Mouse (Mus musculus) kidney, embryonic 16.5 days (tissue): ENCODE results near the gene Mrps34. TPM values are rescaled to one million over a fixed set of nuclear protein-coding genes. Genes with fewer than 3 reads are reported as not detected.
"Not testable (repeated sequence)": the region's sequence is repeated elsewhere in the genome, so short reads cannot be mapped to it uniquely, and the experiment has no call there.

ENCODE experiments used
- ATAC-seq: fragments of 200-750 bp; cut with Nextera tagmentation; 2 replicates; pipeline ENCODE4 v1.8.0; 2017; ENCODE audit warnings: moderate TSS enrichment; ENCODE audit not compliant: low FRiP score, low TSS enrichment
- H3K27ac ChIP-seq: fragments of 300-500 bp; sonication (generic); 2 replicates; pipeline ENCODE4 v1.5.1; 2014; ENCODE audit warnings: low read length
- H3K27me3 ChIP-seq: fragments of 300-500 bp; sonication (generic); 2 replicates; pipeline ENCODE4 v1.6.1; 2014; ENCODE audit warnings: low read length, control low read depth, mixed read lengths; ENCODE audit not compliant: insufficient read depth
- H3K36me3 ChIP-seq: fragments of 300-500 bp; sonication (generic); 2 replicates; pipeline ENCODE4 v1.6.1; 2014; ENCODE audit warnings: low read length, control low read depth, mixed read lengths; ENCODE audit not compliant: insufficient read depth
- H3K4me1 ChIP-seq: fragments of 300-500 bp; sonication (generic); 2 replicates; pipeline ENCODE4 v1.6.1; 2014; ENCODE audit warnings: low read length, control low read depth, mixed read lengths; ENCODE audit not compliant: insufficient read depth
- H3K4me2 ChIP-seq: fragments of 300-500 bp; sonication (generic); replicated peaks from 2 replicates; pipeline ENCODE4 v1.6.1; 2014; ENCODE audit warnings: low read depth, low read length
- H3K4me3 ChIP-seq: fragments of 300-500 bp; sonication (generic); 2 replicates; pipeline ENCODE4 v1.5.1; 2014; ENCODE audit warnings: mild to moderate bottlenecking, low read length
- H3K9ac ChIP-seq: fragments of 300-500 bp; sonication (generic); replicated peaks from 2 replicates; pipeline ENCODE4 v1.6.1; 2014; ENCODE audit warnings: low read length
- H3K9me3 ChIP-seq: fragments of 300-500 bp; sonication (generic); 2 replicates; pipeline ENCODE4 v1.6.1; 2016; ENCODE audit warnings: low read length, control low read depth
- WGBS: fragments of 180-500 bp; shearing (Covaris S2); extraction: QIAGEN DNeasy Blood & Tissue Kit; methylation state at CpG from one replicate; pipeline ENCODE4 v1.1.7; 2014; 5-methylcytosine and 5-hydroxymethylcytosine counted together
- polyA plus RNA-seq: library from polyadenylated mRNA; unstranded; fragments of >200 nt; fragmentation: Nextera tagmentation; extraction: Ambion mirVana; gene quantifications from 2 replicates; pipeline ENCODE4 v1.2.1, GENCODE M21; 2015

Mrps34 gene
- polyA plus RNA-seq, 1 experiment from 2014 or later = 102 TPM

- H3K36me3 ChIP-seq = peaks cover 26% of the 10 kb centered on the region
- H3K27me3 ChIP-seq, H3K4me1 ChIP-seq, H3K4me3 ChIP-seq, H3K9ac ChIP-seq, H3K27ac ChIP-seq, H3K4me2 ChIP-seq, H3K9me3 ChIP-seq: not testable (repeated sequence)
- peak; percentile 71; the same call in 1 of the 2 replicates for ATAC-seq
- 16% methylated on average over 2 of the region's 2 CpGs for WGBS
These were observed 47.5 kb downstream of the Mrps34 start for GRCm38 (mm10) chr17:24942453-24942852.

- Histone ChIP-seq H3K36me3 (peaks cover 31% of the 10 kb centered on the region), H3K27me3 (no peaks in the 10 kb centered on the region), H3K4me1 (no peaks in the 10 kb centered on the region), H3K9me3 (no peaks in the 10 kb centered on the region), H3K9ac (no peak overlapping the region), H3K4me2 (no peak overlapping the region), H3K27ac (no peak overlapping the region), H3K4me3 (no peak overlapping the region)
- WGBS = 88% methylated on average over 7 of the region's 7 CpGs
- no peak for ATAC-seq
These were observed 48.1 kb downstream of the Mrps34 start for GRCm38 (mm10) chr17:24943036-24943435.

- WGBS = 96% methylated on average over 1 of the region's 1 CpGs
- not testable (repeated sequence) for ATAC-seq, H3K9ac ChIP-seq, H3K4me2 ChIP-seq, H3K4me1 ChIP-seq, H3K27me3 ChIP-seq, H3K27ac ChIP-seq, H3K9me3 ChIP-seq, H3K4me3 ChIP-seq
- peaks cover 37% of the 10 kb centered on the region for H3K36me3 ChIP-seq
These were observed 48.7 kb downstream of the Mrps34 start for GRCm38 (mm10) chr17:24943589-24943988.

Other genes starting within 250 kb of the Mrps34 start
- gene Slc9a3r2, start 244.8 kb upstream of the Mrps34 start, polyA plus RNA-seq = 116 and 120 TPM in 2 replicates
- gene Npw, start 236.7 kb upstream of the Mrps34 start, polyA plus RNA-seq = 0.37 TPM in 1 of 2 replicates, not detected in the other
- gene Zfp598, start 225.4 kb upstream of the Mrps34 start, polyA plus RNA-seq = 19.7 and 22.7 TPM in 2 replicates
- gene Syngr3, start 205.2 kb upstream of the Mrps34 start, polyA plus RNA-seq = 2.3 and 2.9 TPM in 2 replicates
- gene Gfer, start 199.0 kb upstream of the Mrps34 start, polyA plus RNA-seq = 44.4 and 45.3 TPM in 2 replicates
- gene Noxo1, start 198.9 kb upstream of the Mrps34 start, polyA plus RNA-seq = 1.9 and 2.7 TPM in 2 replicates
- 92.1 and 107 TPM in 2 replicates for gene Tbl3, start 187.5 kb upstream of the Mrps34 start, polyA plus RNA-seq
- gene Rnf151, start 177.1 kb upstream of the Mrps34 start, polyA plus RNA-seq = 0.26 TPM in 1 of 2 replicates, not detected in the other
- gene Rps2, start 177.0 kb upstream of the Mrps34 start, polyA plus RNA-seq = 1,489 and 1,547 TPM in 2 replicates
- 258 and 262 TPM in 2 replicates for gene Ndufb10, start 170.6 kb upstream of the Mrps34 start, polyA plus RNA-seq
- 0.15 TPM in 1 of 2 replicates, not detected in the other for gene Rpl3l, start 167.3 kb upstream of the Mrps34 start, polyA plus RNA-seq
- gene Msrb1, start 158.5 kb upstream of the Mrps34 start, polyA plus RNA-seq = 33.3 and 33.8 TPM in 2 replicates
- gene Hs3st6, start 142.1 kb upstream of the Mrps34 start, polyA plus RNA-seq = 23.0 and 27.6 TPM in 2 replicates
- gene Meiob, start 90.8 kb upstream of the Mrps34 start, polyA plus RNA-seq = 0.11 TPM in 1 of 2 replicates, not detected in the other
- 63.4 and 75.6 TPM in 2 replicates for gene Hagh, start 55.0 kb upstream of the Mrps34 start, polyA plus RNA-seq
- gene Fahd1, start 44.8 kb upstream of the Mrps34 start, polyA plus RNA-seq = 50.7 and 52.1 TPM in 2 replicates
- gene Igfals, start 29.1 kb upstream of the Mrps34 start, polyA plus RNA-seq = 3.0 and 3.1 TPM in 2 replicates
- 63.3 and 67.1 TPM in 2 replicates for gene Nubp2, start 8.8 kb upstream of the Mrps34 start, polyA plus RNA-seq
- 46.2 and 50.4 TPM in 2 replicates for gene Spsb3, start 8.5 kb upstream of the Mrps34 start, polyA plus RNA-seq
- gene Eme2, start within 50 bp of the Mrps34 start, polyA plus RNA-seq = 36.5 and 38.5 TPM in 2 replicates
- 78.1 and 86.1 TPM in 2 replicates for gene Nme3, start 1.4 kb downstream of the Mrps34 start, polyA plus RNA-seq
- 30.1 and 33.6 TPM in 2 replicates for gene Mapk8ip3, start 41.9 kb downstream of the Mrps34 start, polyA plus RNA-seq
- 197 and 218 TPM in 2 replicates for gene Jpt2, start 65.6 kb downstream of the Mrps34 start, polyA plus RNA-seq
- gene Cramp1l, start 120.7 kb downstream of the Mrps34 start, polyA plus RNA-seq = 5.4 and 6.6 TPM in 2 replicates
- 24.9 and 25.5 TPM in 2 replicates for gene Ift140, start 121.0 kb downstream of the Mrps34 start, polyA plus RNA-seq
- 34.4 and 44.7 TPM in 2 replicates for gene Tmem204, start 188.5 kb downstream of the Mrps34 start, polyA plus RNA-seq
- gene Telo2, start 220.9 kb downstream of the Mrps34 start, polyA plus RNA-seq = 49.5 and 53.4 TPM in 2 replicates
- not detected in 2 replicates for gene Ptx4, start 225.6 kb downstream of the Mrps34 start, polyA plus RNA-seq
- gene Clcn7, start 238.3 kb downstream of the Mrps34 start, polyA plus RNA-seq = 23.2 and 26.8 TPM in 2 replicates